Mouse (Mus musculus): ENCODE measurements around the gene Rpl32.
A peak's percentile ranks its signal among the peaks of the same experiment; 100 is the strongest.

Rpl32 gene

GRCm38 (mm10) chr6:115815041-115815440, 6.5 kb upstream of the Rpl32 start:
- DNase-seq (ENCODE audit: low spot score), result no peak

- peak; percentile 70 for DNase-seq (ENCODE audit: low spot score)
Measured at GRCm38 (mm10) chr6:115814104-115814503, 5.6 kb upstream of the Rpl32 start.

DNA sequence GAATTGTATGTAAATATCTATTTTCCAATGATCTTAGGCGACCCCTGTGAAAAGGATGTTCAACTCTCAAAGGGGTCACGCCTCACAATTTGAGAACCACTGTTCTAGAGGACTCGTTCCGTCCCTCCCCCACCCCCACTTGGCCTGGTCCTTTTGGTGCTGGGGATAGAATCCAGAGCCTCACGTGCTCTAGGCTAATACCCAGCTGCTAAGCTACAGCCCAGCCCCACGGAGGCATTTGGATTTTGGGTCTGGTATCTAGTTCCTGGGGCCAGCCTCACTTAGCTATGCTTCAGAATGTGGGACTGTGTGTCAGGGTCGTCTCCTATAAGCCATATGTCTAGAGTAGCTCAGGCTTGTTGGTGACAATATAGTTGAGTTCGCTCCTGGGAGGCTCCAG, 3.1 kb upstream of the Rpl32 start:
- no peak for DNase-seq (ENCODE audit: low spot score)

DNA sequence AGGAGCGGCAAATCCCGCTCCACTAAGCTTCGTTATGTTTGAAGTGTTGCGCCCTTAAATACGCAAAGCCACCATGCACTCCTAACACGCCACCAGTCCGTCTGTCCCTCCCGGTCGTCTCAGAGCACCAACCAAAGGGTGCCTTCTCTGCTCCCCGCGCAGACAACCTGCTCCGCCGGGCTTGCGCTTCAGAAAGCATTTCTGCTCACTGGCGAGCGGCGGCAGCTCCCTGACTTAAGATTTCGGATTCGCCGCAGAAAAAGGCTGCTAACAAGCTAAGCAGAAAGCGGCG, 405 bp downstream of the Rpl32 start:
- peak; percentile 39 for DNase-seq (ENCODE audit: low spot score)

DNA sequence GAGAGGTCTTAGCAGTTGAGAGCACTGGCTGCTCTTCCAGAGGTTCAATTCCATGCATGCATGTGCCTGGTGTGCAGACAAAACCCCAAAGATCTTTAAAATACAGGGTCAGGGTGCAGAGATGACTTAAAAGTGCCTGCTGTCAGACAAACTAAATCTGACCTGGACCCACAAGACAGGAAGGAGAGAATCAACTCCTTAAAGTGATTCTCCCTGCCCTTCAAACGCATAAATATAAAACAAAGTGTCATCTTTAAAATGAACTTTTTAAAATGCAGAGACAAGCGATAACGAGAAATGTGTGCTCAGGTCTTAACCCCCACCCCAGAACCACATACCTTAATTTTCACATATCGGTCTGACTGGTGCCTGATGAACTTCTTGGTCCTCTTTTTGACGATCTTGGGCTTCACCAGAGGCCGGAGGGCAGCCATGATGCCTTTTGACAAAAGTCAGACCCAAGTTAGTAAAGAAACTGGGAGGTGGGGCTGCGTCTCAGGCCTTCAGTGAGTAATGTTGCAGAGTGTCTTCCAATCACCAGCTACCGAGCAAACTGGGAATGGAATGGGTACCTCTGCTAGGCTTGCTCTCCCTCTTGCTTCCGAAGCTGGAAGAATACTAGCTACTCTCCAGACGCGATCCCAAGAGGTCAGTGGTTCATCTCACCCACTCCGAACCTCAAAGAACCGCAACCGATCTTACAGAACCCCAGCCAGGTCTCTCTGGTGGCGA, 917 bp downstream of the Rpl32 start:
- no peak for DNase-seq (ENCODE audit: low spot score)

DNA sequence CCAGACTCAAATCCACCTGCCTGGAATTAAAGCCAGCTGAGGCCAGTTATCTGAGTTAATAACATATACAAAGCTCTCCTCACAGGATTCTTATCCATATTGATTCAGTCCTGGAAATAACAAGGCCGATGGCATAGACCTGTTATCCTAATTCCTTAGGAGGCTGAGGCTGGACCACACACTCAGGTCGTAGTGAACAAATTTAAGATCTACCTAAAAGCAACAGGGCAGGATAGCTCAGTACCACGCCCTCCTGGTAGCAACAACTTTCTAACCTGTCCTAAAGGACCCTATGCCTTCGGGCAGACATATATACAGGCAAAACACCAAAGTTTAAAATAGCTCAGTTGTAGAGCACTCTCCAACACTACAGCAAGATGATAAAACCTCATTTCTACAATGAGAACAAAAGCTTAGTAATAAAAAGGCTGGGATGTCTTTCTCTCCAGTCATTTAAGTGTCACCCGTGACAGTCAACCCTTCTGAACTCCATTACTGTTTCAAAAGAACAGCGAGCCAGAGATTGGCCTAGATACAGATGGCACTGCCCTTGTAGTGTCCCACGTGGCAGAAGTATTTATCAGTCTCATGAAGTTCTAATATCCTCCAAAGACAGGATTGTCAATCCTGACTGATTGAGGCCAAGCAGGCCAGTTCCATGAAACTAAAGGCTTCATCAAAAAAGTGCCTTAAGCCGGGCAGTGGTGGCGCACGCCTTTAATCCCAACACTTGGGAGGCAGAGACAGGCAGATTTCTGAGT, 3.9 kb downstream of the Rpl32 start:
- no peak for DNase-seq (ENCODE audit: low spot score)

DNA sequence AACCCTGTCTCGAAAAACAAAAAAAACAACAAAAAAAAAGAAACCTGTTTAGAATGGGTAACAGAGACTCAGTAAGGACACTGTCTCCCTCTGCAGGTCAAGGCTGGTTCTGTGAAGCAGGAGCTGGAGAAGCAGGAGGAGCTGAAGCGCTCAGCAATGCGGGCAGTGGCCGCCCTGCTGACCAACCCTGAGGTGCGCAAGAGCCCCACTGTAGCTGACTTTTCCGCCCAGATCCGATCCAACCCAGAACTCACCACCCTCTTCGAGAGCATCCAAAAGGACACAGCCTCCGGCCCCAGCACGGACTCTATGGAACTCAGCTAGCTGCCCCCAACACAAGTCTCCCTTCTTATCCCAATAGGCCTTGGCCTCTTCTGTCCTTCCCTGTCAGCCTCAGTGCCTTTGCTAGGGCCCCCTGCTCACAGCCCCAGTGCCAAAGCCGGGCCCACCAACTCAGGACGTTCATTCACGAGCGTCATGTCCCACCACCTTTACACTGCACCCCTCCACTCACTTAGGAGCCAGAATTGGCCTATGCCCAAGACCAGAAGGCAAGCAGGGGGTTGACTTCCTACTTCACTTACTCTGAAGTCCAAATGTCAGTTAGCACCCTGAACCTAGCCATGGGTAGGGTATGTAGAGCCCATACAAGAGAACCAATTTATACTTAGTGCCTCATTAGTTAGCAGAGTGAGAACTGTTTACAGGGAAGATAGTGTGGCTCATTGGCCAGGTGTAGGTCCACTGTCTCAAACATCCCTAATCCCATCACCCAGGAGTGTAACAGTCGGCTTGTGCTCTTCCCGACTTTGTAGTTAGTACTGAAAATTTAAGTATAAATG, 4.8 kb downstream of the Rpl32 start:
- DNase-seq (ENCODE audit: low spot score), result peak; percentile 80

DNA sequence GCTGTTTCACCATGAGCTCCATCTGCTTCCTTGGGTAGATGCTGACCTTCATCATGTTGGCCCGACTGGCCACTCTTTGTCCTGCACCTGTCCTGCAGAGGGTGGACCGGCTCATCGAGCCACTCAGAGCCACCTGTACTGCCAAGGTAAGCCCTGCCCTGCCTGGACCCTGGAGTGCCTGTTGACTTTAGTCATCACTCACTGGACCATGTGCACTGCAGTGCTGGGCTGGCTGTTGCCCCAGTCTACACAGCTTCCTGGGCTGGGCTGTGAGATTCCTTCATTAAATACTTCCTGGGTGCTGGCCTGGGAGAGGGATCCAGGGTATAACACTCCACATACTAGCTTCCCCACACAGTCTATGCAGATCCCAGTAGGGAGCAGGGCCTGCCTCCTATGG, 6.7 kb downstream of the Rpl32 start:
- no peak for DNase-seq (ENCODE audit: low spot score)

DNA sequence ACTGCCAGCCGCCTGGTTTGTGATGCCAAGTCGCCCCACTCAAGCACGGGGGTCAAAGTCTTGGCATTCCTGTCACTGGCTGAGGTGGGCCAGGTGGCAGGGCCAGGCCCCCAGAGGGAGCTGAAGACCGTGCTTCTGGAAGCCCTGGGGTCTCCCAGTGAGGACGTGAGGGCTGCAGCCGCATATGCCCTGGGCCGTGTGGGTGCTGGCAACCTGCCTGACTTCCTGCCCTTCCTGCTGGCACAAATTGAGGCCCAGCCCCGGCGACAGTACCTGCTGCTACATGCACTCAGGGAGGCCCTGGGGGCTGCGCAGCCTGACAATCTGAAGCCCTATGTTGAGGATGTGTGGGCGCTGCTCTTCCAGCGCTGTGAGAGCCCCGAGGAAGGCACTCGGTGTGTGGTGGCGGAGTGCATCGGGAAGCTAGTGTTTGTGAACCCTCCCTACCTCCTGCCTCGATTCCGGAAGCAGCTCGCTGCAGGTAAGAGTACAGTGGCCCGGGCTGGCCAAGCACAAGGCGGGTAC, 15.8 kb downstream of the Rpl32 start:
- DNase-seq (ENCODE audit: low spot score), result no peak

GRCm38 (mm10) chr6:115791842-115792686, 16.5 kb downstream of the Rpl32 start:
- no peak for DNase-seq (ENCODE audit: low spot score)

- DNase-seq (ENCODE audit: low spot score), result no peak
Measured at GRCm38 (mm10) chr6:115791016-115791415, 17.5 kb downstream of the Rpl32 start.

DNA sequence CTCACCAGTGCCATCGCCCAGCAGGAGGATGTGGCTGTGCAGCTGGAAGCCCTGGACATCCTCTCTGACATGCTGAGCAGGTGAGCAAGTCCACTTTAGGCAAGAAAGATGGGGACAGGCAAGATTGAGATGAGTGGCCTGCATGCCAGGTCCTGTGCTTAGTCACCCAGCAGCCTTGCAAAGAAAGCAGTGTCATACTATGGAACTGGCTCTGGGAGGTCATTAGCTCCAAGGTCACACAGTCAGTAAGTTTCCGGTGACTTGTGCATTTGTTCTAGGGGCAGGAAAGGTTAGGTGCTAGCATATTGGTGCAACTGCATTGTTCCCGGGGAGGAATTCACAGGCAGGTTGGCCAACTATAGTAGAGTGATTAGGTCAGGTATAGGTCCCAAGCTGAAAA, 25.8 kb downstream of the Rpl32 start:
- DNase-seq (ENCODE audit: low spot score), result no peak

- DNase-seq (ENCODE audit: low spot score), result no peak
Measured at GRCm38 (mm10) chr6:115776363-115776762, 32.2 kb downstream of the Rpl32 start.

DNA sequence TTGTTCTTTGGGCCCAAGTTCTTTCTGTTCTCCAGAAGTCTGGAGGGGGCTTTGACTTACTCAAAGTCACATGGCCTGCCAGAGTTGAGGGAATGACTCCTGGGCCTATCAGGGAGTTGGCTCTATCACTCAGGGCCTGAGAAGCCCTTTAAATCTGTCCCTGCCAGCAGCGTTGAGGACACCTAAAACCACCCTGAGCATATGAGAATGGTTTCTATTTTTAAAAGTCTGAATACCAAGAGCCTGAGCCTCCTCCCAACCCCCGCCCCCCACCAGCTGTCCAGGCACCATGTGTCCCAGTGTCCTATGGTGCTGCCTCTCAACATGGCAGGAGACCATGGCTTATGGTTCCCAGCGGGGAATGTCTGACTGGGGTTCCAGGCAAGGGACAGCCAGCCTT, 32.7 kb downstream of the Rpl32 start:
- no peak for DNase-seq (ENCODE audit: low spot score)

- peak; percentile 81 for DNase-seq (ENCODE audit: low spot score)
Measured at GRCm38 (mm10) chr6:115774501-115774921, 34.0 kb downstream of the Rpl32 start, which contains the start of gene Cand2. Gene Cand2 (plus strand): TSS chr6:115774538.

DNA sequence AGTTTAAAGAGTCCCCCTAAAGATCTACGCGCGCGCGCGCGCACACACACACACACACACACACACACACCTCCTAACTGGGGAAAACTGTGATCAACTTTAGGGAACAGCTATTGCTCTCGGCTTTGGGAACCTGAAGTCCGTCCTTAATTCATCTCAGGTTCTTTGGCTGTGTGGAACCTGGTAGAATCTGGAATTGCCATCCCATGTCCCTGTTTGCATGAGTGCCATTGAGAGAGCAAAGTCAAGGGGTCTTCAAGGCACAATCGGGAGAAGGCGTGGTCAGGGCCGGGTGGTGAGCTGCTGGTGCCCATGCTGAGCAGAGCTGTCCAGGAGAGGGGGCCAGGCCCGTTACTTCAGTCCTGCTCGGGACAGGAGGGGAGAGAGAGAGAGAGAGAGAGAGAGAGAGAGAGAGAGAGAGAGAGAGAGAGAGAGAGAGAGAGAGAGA, 34.6 kb downstream of the Rpl32 start:
- DNase-seq (ENCODE audit: low spot score), result peak; percentile 75

GRCm38 (mm10) chr6:115772604-115773003, 35.9 kb downstream of the Rpl32 start:
- DNase-seq (ENCODE audit: low spot score), result peak; percentile 56

DNA sequence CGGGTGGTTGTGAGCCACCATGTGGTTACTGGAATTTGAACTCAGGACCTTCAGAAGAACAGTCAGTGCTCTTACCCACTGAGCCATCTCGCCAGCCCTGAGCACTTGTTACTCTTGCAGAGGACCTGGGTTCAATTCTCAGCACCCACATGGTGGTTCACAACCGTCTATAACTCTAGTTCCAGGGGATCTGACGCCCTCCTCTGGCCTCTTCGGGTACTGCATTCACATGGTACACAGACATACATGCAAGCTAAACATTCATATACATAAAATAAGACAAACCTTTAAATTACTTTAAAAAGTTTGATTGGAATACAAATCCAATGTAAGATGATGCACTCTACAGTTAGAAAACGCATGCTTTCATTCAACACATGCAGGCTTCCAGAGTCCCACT, 36.3 kb downstream of the Rpl32 start:
- no peak for DNase-seq (ENCODE audit: low spot score)

GRCm38 (mm10) chr6:115770852-115771251, 37.7 kb downstream of the Rpl32 start:
- DNase-seq (ENCODE audit: low spot score), result no peak

DNA sequence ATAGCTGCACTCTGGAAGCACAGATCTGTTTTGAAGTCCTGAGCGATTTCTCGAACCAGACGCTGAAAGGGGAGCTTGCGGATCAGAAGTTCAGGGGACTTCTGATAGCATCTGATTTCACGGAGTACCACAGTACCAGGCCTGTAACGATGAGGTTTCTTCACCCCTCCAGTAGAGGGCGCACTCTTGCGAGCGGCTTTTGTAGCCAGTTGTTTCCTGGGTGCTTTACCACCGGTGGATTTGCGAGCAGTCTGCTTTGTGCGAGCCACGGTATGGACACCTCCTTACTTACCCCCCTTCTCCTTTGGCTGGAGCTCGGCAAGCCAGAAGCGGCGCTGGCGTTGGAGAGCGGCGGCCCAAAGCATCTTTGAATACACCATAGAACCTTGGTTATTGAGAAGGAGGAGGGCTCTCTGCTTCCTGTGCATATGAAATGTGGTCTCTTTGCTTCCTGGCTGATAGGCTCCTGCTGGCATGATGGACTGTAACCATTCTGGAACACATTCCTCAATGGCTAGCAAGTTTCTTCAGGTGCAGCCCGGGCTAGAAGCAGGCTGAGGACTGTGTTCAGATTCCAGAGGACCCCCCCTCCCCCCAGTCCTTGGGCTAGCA, 38.4 kb downstream of the Rpl32 start:
- no peak for DNase-seq (ENCODE audit: low spot score)

GRCm38 (mm10) chr6:115768207-115768606, 40.3 kb downstream of the Rpl32 start:
- no peak for DNase-seq (ENCODE audit: low spot score)

Measured in retina, embryonic 14.5 days (tissue).